Mouse (Mus musculus) liver, embryonic 14 days (tissue): Measurements from ENCODE around the gene Fubp1. TPM values are rescaled to one million over a fixed set of nuclear protein-coding genes. Genes with fewer than 3 reads are reported as not detected.

Source experiments
- polyA plus RNA-seq: library from polyadenylated mRNA; depleted of rRNA; stranded (reverse); fragments of >200 nt; gene quantifications from 2 replicates; pipeline ENCODE4 v1.2.3, GENCODE M21; 2012; rRNA removed

Gene Fubp1
- polyA plus RNA-seq, result 53.5 and 59.8 TPM in 2 replicates

DNA sequence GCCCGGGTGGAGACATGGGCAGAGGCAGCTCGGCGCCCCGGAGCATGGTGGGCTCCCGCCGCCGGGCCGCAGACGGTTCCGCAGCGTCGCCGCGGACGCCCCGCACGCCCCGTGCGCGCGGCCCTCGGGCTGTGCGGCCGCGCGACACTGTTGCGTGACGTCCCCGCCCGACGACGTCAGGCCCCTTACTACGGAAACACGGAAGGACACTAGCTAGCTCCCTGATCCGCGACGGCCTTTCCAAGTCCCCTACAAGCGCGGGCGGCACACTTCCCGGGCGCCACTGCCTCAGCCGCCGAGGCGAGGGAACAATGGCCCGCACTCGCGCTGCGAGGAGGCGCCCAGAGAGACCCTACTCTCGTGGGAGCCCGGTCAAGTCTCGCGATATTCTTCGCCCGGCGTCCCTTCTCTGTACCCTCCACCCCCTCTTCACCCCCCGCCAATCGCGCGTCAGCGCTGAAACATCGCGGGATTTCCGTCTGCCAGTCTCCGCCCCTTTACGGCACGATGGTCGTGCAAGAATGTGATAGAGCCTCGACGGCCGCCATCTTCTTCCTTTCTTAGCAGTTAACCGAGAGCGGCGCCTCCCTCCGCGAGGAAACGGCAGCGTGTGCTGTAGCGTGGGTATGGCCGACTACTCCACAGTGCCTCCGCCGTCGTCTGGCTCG lies at the start of gene Fubp1, which contains the start of gene Dnajb4:
Fubp1 (plus strand) TSS at position 456 of the 668 bp plus-strand sequence.
Dnajb4 (minus strand) TSS at position 336 of the 668 bp plus-strand sequence.

DNA sequence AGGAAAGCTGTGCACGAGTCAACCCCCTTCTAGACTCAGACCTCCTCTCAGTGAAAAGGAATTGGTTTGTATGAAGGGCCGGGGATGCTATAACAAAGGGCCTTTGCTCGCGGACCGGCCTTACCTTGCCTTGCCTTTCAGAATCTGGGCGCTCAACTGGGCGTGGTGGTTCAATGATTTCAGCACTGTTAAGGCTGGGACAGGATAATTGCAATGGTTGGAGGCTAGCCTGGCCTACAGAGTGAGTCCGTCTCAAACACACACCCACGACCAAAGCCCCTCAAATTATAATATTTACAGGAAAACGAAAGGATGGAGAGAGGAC lies 44.2 kb upstream of the Fubp1 start, which contains the start of gene Gipc2:
Gipc2 (minus strand) TSS at position 132 of the 325 bp plus-strand sequence.

DNA sequence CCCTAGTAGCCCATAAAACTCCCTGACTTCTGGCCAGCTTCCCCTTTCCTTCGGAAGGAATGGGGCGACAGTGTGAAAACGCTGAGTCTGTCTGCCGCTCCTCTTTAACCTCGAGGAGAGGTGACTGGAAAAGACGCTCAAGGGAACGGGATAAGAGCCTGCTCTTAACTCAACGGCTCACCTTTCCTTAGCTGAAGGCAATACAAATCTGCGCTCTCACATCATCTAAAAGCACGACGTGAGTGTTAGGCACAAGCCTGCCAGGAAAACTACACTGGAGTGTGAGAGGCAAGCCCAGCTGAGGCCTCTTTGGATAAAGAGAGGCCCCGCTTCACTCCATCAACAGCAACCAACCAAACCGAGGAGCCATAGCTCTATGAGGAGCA lies 55.8 kb downstream of the Fubp1 start, which contains the start of gene Nexn:
Nexn (minus strand) TSS at position 315 of the 386 bp plus-strand sequence.

Other genes with a start within 250 kb of the Fubp1 start
- gene Gipc2, start 44.2 kb upstream of the Fubp1 start, polyA plus RNA-seq, result 8.6 TPM in 2 replicates
- gene Dnajb4, start 120 bp upstream of the Fubp1 start, polyA plus RNA-seq, result 17.8 and 21.9 TPM in 2 replicates
- 0.22 and 0.51 TPM in 2 replicates for gene Nexn, start 55.9 kb downstream of the Fubp1 start, polyA plus RNA-seq
- gene Miga1, start 130.0 kb downstream of the Fubp1 start, polyA plus RNA-seq, result 3.2 and 3.6 TPM in 2 replicates
- 20.2 and 21.8 TPM in 2 replicates for gene Usp33, start 136.1 kb downstream of the Fubp1 start, polyA plus RNA-seq
- 7.6 and 9.0 TPM in 2 replicates for gene Zzz3, start 185.1 kb downstream of the Fubp1 start, polyA plus RNA-seq